Mouse (Mus musculus): Measurements from ENCODE around the gene Atxn2. TPM values are rescaled to one million over a fixed set of nuclear protein-coding genes. Genes with fewer than 3 reads are reported as not detected.

Gene Atxn2
- total and polyA plus RNA-seq, 2 experiments from 2014 or later, result 102 to 103 TPM

- Histone ChIP-seq H3K9ac (replicated peaks; ENCODE audit: low read length, poor library complexity, severe bottlenecking) (peak within 1 kb of the TSS; percentile 69), H3K27me3 (ENCODE audit: insufficient read depth, low read length) (peaks cover 14% of the 10 kb centered on the region), H3K4me1 (ENCODE audit: insufficient read depth, low read length) (peaks cover 14% of the 10 kb centered on the region), H3K4me3 (ENCODE audit: low read depth, low read length) (peak within 1 kb of the TSS; percentile 76), H3K27ac (ENCODE audit: low read depth, low read length) (peak within 1 kb of the TSS; percentile 32; the same call in 1 of the 2 replicates), H3K9me3 (ENCODE audit: low read length) (no peaks in the 10 kb centered on the region), H3K4me2 (ENCODE audit: low read depth, low read length, poor library complexity, severe bottlenecking) (peak within 1 kb of the TSS; percentile 94), H3K36me3 (ENCODE audit: insufficient read depth, low read length) (no peaks in the 10 kb centered on the region)
- ATAC-seq (ENCODE audit: low FRiP score), result no peak
- no peak for DNase-seq (ENCODE audit: low spot score)
- TF ChIP-seq CTCF (IDR thresholded peaks at IDR 0.05), result peak; percentile 34
- 1% methylated on average over 35 of the region's 35 CpGs for WGBS
Measured at GRCm38 (mm10) chr5:121837441-121838340, 126.6 kb downstream of the Atxn2 start, which contains the start of gene Sh2b3. Gene Sh2b3 (minus strand): TSS chr5:121837646.

- Histone ChIP-seq H3K27me3 (ENCODE audit: insufficient read depth, low read length) (peaks cover 20% of the 10 kb centered on the region), H3K4me2 (ENCODE audit: low read depth, low read length, poor library complexity, severe bottlenecking) (peak overlapping the region; percentile 94), H3K36me3 (ENCODE audit: insufficient read depth, low read length) (no peaks in the 10 kb centered on the region), H3K4me3 (ENCODE audit: low read depth, low read length) (peak overlapping the region; percentile 76), H3K4me1 (ENCODE audit: insufficient read depth, low read length) (peaks cover 14% of the 10 kb centered on the region), H3K9ac (replicated peaks; ENCODE audit: low read length, poor library complexity, severe bottlenecking) (peak overlapping the region; percentile 25), H3K9me3 (ENCODE audit: low read length) (no peaks in the 10 kb centered on the region), H3K27ac (ENCODE audit: low read depth, low read length) (no peak overlapping the region)
- WGBS, result 2% methylated on average over 46 of the region's 46 CpGs
- ATAC-seq (ENCODE audit: low FRiP score) (no peak), DNase-seq (ENCODE audit: low spot score) (no peak)
- no peak for TF ChIP-seq CTCF (IDR thresholded peaks at IDR 0.05)
Measured at GRCm38 (mm10) chr5:121838341-121839127, 127.4 kb downstream of the Atxn2 start.

GRCm38 (mm10) chr5:121839128-121839473 is 128.0 kb downstream of the Atxn2 start:
- DNase-seq (ENCODE audit: low spot score), result no peak
- peaks cover 25% of the 10 kb centered on the region for H3K27me3 ChIP-seq (ENCODE audit: insufficient read depth, low read length)
- no peak for ATAC-seq (ENCODE audit: low FRiP score)
- peak overlapping the region; percentile 94 for H3K4me2 ChIP-seq (ENCODE audit: low read depth, low read length, poor library complexity, severe bottlenecking)
- H3K27ac ChIP-seq (ENCODE audit: low read depth, low read length), result no peak overlapping the region
- no peaks in the 10 kb centered on the region for H3K9me3 ChIP-seq (ENCODE audit: low read length)
- peak overlapping the region; percentile 76; the same call in 1 of the 2 replicates for H3K4me3 ChIP-seq (ENCODE audit: low read depth, low read length)
- WGBS, result 42% methylated on average over 7 of the region's 7 CpGs
- peak overlapping the region; percentile 25; the same call in 1 of the 2 replicates for H3K9ac ChIP-seq (replicated peaks; ENCODE audit: low read length, poor library complexity, severe bottlenecking)
- H3K4me1 ChIP-seq (ENCODE audit: insufficient read depth, low read length), result peaks cover 14% of the 10 kb centered on the region
- no peak for TF ChIP-seq CTCF (IDR thresholded peaks at IDR 0.05)
- H3K36me3 ChIP-seq (ENCODE audit: insufficient read depth, low read length), result no peaks in the 10 kb centered on the region

- H3K27ac ChIP-seq (ENCODE audit: low read depth, low read length), result no peak overlapping the region
- H3K4me3 ChIP-seq (ENCODE audit: low read depth, low read length), result no peak overlapping the region
- H3K27me3 ChIP-seq (ENCODE audit: insufficient read depth, low read length), result peaks cover 21% of the 10 kb centered on the region; the same call in 1 of the 2 replicates
- TF ChIP-seq CTCF (IDR thresholded peaks at IDR 0.05), result no peak
- WGBS, result 91% methylated on average over 9 of the region's 9 CpGs
- H3K36me3 ChIP-seq (ENCODE audit: insufficient read depth, low read length), result no peaks in the 10 kb centered on the region
- no peaks in the 10 kb centered on the region for H3K9me3 ChIP-seq (ENCODE audit: low read length)
- DNase-seq (ENCODE audit: low spot score), result no peak
- H3K4me2 ChIP-seq (ENCODE audit: low read depth, low read length, poor library complexity, severe bottlenecking), result no peak overlapping the region
- no peak overlapping the region for H3K9ac ChIP-seq (replicated peaks; ENCODE audit: low read length, poor library complexity, severe bottlenecking)
- peaks cover 6% of the 10 kb centered on the region for H3K4me1 ChIP-seq (ENCODE audit: insufficient read depth, low read length)
- ATAC-seq (ENCODE audit: low FRiP score), result no peak
Measured at GRCm38 (mm10) chr5:121841516-121841915, 130.4 kb downstream of the Atxn2 start.

- peaks cover 21% of the 10 kb centered on the region; the same call in 1 of the 2 replicates for H3K27me3 ChIP-seq (ENCODE audit: insufficient read depth, low read length)
- H3K4me1 ChIP-seq (ENCODE audit: insufficient read depth, low read length), result peaks cover 6% of the 10 kb centered on the region
- WGBS, result 53% methylated on average over 10 of the region's 10 CpGs
- ATAC-seq (ENCODE audit: low FRiP score), result no peak
- no peaks in the 10 kb centered on the region for H3K36me3 ChIP-seq (ENCODE audit: insufficient read depth, low read length)
- DNase-seq (ENCODE audit: low spot score), result no peak
- no peak overlapping the region for H3K27ac ChIP-seq (ENCODE audit: low read depth, low read length)
- no peak overlapping the region for H3K9ac ChIP-seq (replicated peaks; ENCODE audit: low read length, poor library complexity, severe bottlenecking)
- TF ChIP-seq CTCF (IDR thresholded peaks at IDR 0.05), result no peak
- H3K4me3 ChIP-seq (ENCODE audit: low read depth, low read length), result no peak overlapping the region
- H3K9me3 ChIP-seq (ENCODE audit: low read length), result no peaks in the 10 kb centered on the region
- no peak overlapping the region for H3K4me2 ChIP-seq (ENCODE audit: low read depth, low read length, poor library complexity, severe bottlenecking)
Measured at GRCm38 (mm10) chr5:121841973-121842372, 130.8 kb downstream of the Atxn2 start.

All from midbrain, postnatal 0 days (tissue).